Mouse (Mus musculus) heart, embryonic 16.5 days (tissue): ENCODE data around the gene Psors1c2. TPM values are rescaled to one million over a fixed set of nuclear protein-coding genes. Genes with fewer than 3 reads are reported as not detected.

ENCODE experiments used
- polyA plus RNA-seq: library from polyadenylated mRNA; unstranded; fragments of >200 nt; fragmentation: Nextera tagmentation; extraction: Ambion mirVana; gene quantifications from 2 replicates; pipeline ENCODE4 v1.2.1, GENCODE M21; 2015

The Psors1c2 gene
- polyA plus RNA-seq, 1 experiment from 2014 or later: 1.9 TPM

Other genes with a start within 250 kb of the Psors1c2 start
- gene H2-Q1, start 212.8 kb upstream of the Psors1c2 start, polyA plus RNA-seq: not detected in 2 replicates
- 0.82 and 2.1 TPM in 2 replicates for gene H2-Q2, start 191.0 kb upstream of the Psors1c2 start, polyA plus RNA-seq
- gene H2-Q4, start 153.6 kb upstream of the Psors1c2 start, polyA plus RNA-seq: 3.2 and 4.1 TPM in 2 replicates
- gene H2-Q6, start 108.4 kb upstream of the Psors1c2 start, polyA plus RNA-seq: 1.1 and 2.8 TPM in 2 replicates
- gene H2-Q7, start 94.0 kb upstream of the Psors1c2 start, polyA plus RNA-seq: 3.7 and 5.9 TPM in 2 replicates
- 0.55 and 0.58 TPM in 2 replicates for gene H2-Q10, start 63.1 kb upstream of the Psors1c2 start, polyA plus RNA-seq
- gene Pou5f1, start 27.2 kb upstream of the Psors1c2 start, polyA plus RNA-seq: not detected in 2 replicates
- 59.5 and 60.3 TPM in 2 replicates for gene Tcf19, start 16.4 kb upstream of the Psors1c2 start, polyA plus RNA-seq
- 15.7 and 15.9 TPM in 2 replicates for gene Cchcr1, start 16.1 kb upstream of the Psors1c2 start, polyA plus RNA-seq
- gene Cdsn, start 18.9 kb downstream of the Psors1c2 start, polyA plus RNA-seq: 0.46 and 0.49 TPM in 2 replicates
- 0.11 and 0.14 TPM in 2 replicates for gene 2300002M23Rik, start 34.2 kb downstream of the Psors1c2 start, polyA plus RNA-seq
- gene Sfta2, start 68.3 kb downstream of the Psors1c2 start, polyA plus RNA-seq: 1.1 and 14.0 TPM in 2 replicates
- not detected in 2 replicates for gene Gm9573, start 93.4 kb downstream of the Psors1c2 start, polyA plus RNA-seq
- gene Mucl3, start 110.5 kb downstream of the Psors1c2 start, polyA plus RNA-seq: 0.29 and 0.42 TPM in 2 replicates
- 12.8 and 17.1 TPM in 2 replicates for gene Vars2, start 134.4 kb downstream of the Psors1c2 start, polyA plus RNA-seq
- gene Gtf2h4, start 140.5 kb downstream of the Psors1c2 start, polyA plus RNA-seq: 29.6 and 30.8 TPM in 2 replicates
- gene Ddr1, start 171.4 kb downstream of the Psors1c2 start, polyA plus RNA-seq: 110 and 129 TPM in 2 replicates